In genomic region chr6:124769101-124769765, GRCm38 (mm10) we compare ENCODE assay signal across 8 mouse cellular contexts. TPM values are rescaled to one million over a fixed set of nuclear protein-coding genes. Genes with fewer than 3 reads are reported as not detected.
DNase-seq lines count a peak whose midpoint lies in the region; ATAC-seq and TF ChIP-seq lines count a peak whose summit lies in the region.

Gene Eno2, minus strand, starts transcription at chr6:124769673.

- under 1% methylated on average over 54 of the region's 54 CpGs for WGBS in forebrain, embryonic 14.5 days
- under 1% methylated on average over 51 of the region's 54 CpGs for WGBS in hindbrain, embryonic 15.5 days
- 1% methylated on average over 54 of the region's 54 CpGs for WGBS in limb, embryonic 10.5 days
- 1% methylated on average over 54 of the region's 54 CpGs for whole genome bisulfite sequencing in midbrain, embryonic 15.5 days
- WGBS in thymus, adult 2 months = 1% methylated on average over 54 of the region's 54 CpGs

- H3K4me2 ChIP-seq in forebrain, embryonic 14.5 days (ENCODE audit: low read length) = peak within 1 kb of the TSS; percentile 77
- peak within 1 kb of the TSS; percentile 80 for H3K4me2 ChIP-seq in hindbrain, embryonic 15.5 days
- peak within 1 kb of the TSS; percentile 81 for H3K4me2 ChIP-seq in midbrain, embryonic 15.5 days

- 0 out of 2 replicates have a peak, but pooled peaks have one; percentile 10 for TF ChIP-seq CTCF in thymus, adult 2 months (IDR thresholded peaks at IDR 0.05; ENCODE audit: borderline replicate concordance, control insufficient read depth, extremely low read depth, insufficient read depth, low read length, poor library complexity)

- peak within 1 kb of the TSS; percentile 66 for H3K4me3 ChIP-seq in brown adipose tissue, adult 24 weeks (ENCODE audit: insufficient read depth, low read depth, low read length)
- peak within 1 kb of the TSS; percentile 43 for H3K4me3 ChIP-seq in forebrain, embryonic 14.5 days (ENCODE audit: low read depth, low read length)
- H3K4me3 ChIP-seq in hindbrain, embryonic 15.5 days = peak within 1 kb of the TSS; percentile 62
- H3K4me3 ChIP-seq in limb, embryonic 10.5 days = peak within 1 kb of the TSS; percentile 65
- H3K4me3 ChIP-seq in midbrain, embryonic 15.5 days = peak within 1 kb of the TSS; percentile 47
- H3K4me3 ChIP-seq in thymus, adult 2 months (ENCODE audit: control insufficient read depth, insufficient read depth, low read length) = peak within 1 kb of the TSS; percentile 45

- H3K9me3 ChIP-seq in forebrain, embryonic 14.5 days (replicated peaks; ENCODE audit: control insufficient read depth, low read length) = no peaks in the 10 kb centered on the region
- no peaks in the 10 kb centered on the region for H3K9me3 ChIP-seq in hindbrain, embryonic 15.5 days
- no peaks in the 10 kb centered on the region for H3K9me3 ChIP-seq in limb, embryonic 10.5 days (replicated peaks)
- H3K9me3 ChIP-seq in midbrain, embryonic 15.5 days = no peaks in the 10 kb centered on the region

- H3K27me3 ChIP-seq in forebrain, embryonic 14.5 days (replicated peaks; ENCODE audit: control insufficient read depth, insufficient read depth, low read length) = no peaks in the 10 kb centered on the region
- no peaks in the 10 kb centered on the region for H3K27me3 ChIP-seq in hindbrain, embryonic 15.5 days
- H3K27me3 ChIP-seq in limb, embryonic 10.5 days (ENCODE audit: low read depth, poor library complexity, severe bottlenecking) = peaks cover 69% of the 10 kb centered on the region
- 0 out of 2 replicates have a peak, but pooled peaks cover 2% of the 10 kb centered on the region for H3K27me3 ChIP-seq in midbrain, embryonic 15.5 days (replicated peaks)
- H3K27me3 ChIP-seq in thymus, adult 2 months (ENCODE audit: control insufficient read depth, insufficient read depth, low read length) = no peaks in the 10 kb centered on the region

- H3K9ac ChIP-seq in forebrain, embryonic 14.5 days (ENCODE audit: low read length) = peak within 1 kb of the TSS; percentile 71
- peak within 1 kb of the TSS; percentile 78 for H3K9ac ChIP-seq in hindbrain, embryonic 15.5 days
- peak within 1 kb of the TSS; percentile 60 for H3K9ac ChIP-seq in midbrain, embryonic 15.5 days

- H3K27ac ChIP-seq in brown adipose tissue, adult 24 weeks (replicated peaks; ENCODE audit: low read depth, low read length) = no peak within 1 kb of the TSS
- peak within 1 kb of the TSS; percentile 27; the same call in 1 of the 2 replicates for H3K27ac ChIP-seq in forebrain, embryonic 14.5 days (ENCODE audit: low read depth, low read length)
- H3K27ac ChIP-seq in hindbrain, embryonic 15.5 days (replicated peaks) = peak within 1 kb of the TSS; percentile 81
- H3K27ac ChIP-seq in limb, embryonic 10.5 days = peak within 1 kb of the TSS; percentile 76
- peak within 1 kb of the TSS; percentile 67 for H3K27ac ChIP-seq in midbrain, embryonic 15.5 days
- no peak within 1 kb of the TSS for H3K27ac ChIP-seq in thymus, adult 2 months (ENCODE audit: control insufficient read depth, insufficient read depth, low read length)

- no peaks in the 10 kb centered on the region for H3K4me1 ChIP-seq in brown adipose tissue, adult 24 weeks (ENCODE audit: control insufficient read depth, insufficient read depth, insufficient read length, low read length)
- peaks cover 5% of the 10 kb centered on the region for H3K4me1 ChIP-seq in forebrain, embryonic 14.5 days (ENCODE audit: control insufficient read depth, insufficient read depth, low read length)
- H3K4me1 ChIP-seq in hindbrain, embryonic 15.5 days (replicated peaks) = peaks cover 34% of the 10 kb centered on the region
- H3K4me1 ChIP-seq in limb, embryonic 10.5 days = peaks cover 27% of the 10 kb centered on the region
- peaks cover 27% of the 10 kb centered on the region for H3K4me1 ChIP-seq in midbrain, embryonic 15.5 days
- H3K4me1 ChIP-seq in thymus, adult 2 months (replicated peaks; ENCODE audit: control insufficient read depth, insufficient read depth, low read length) = peaks cover 20% of the 10 kb centered on the region

- no peaks in the 10 kb centered on the region for H3K36me3 ChIP-seq in forebrain, embryonic 14.5 days (ENCODE audit: control insufficient read depth, insufficient read depth, low read length)
- no peaks in the 10 kb centered on the region for H3K36me3 ChIP-seq in hindbrain, embryonic 15.5 days
- H3K36me3 ChIP-seq in limb, embryonic 10.5 days = no peaks in the 10 kb centered on the region
- no peaks in the 10 kb centered on the region for H3K36me3 ChIP-seq in midbrain, embryonic 15.5 days (replicated peaks)
- no peaks in the 10 kb centered on the region for H3K36me3 ChIP-seq in thymus, adult 2 months (ENCODE audit: control insufficient read depth, insufficient read depth, low read length)

- DNase-seq in layer of hippocampus, adult 11-12 months (ENCODE audit: low spot score) = peak; percentile 80
- DNase-seq in layer of hippocampus, adult 9-10 months (ENCODE audit: low spot score) = no peak
- DNase-seq in forebrain, embryonic 14.5 days (ENCODE audit: low spot score) = peak; percentile 76
- DNase-seq in limb, embryonic 10.5 days (ENCODE audit: low spot score) = peak; percentile 75
- DNase-seq in thymus, adult 2 months = peak; percentile 59

- ATAC-seq in forebrain, embryonic 14.5 days = peak; percentile 86
- ATAC-seq in hindbrain, embryonic 15.5 days (ENCODE audit: low FRiP score, low read depth) = peak; percentile 84
- peak; percentile 83 for ATAC-seq in midbrain, embryonic 15.5 days (replicated peaks)

- TF ChIP-seq POLR2A in thymus, adult 2 months (IDR thresholded peaks at IDR 0.05; ENCODE audit: control insufficient read depth, extremely low read depth, insufficient read depth, low read length, poor library complexity) = no peak

RNA-seq across cellular contexts. Expression of gene Eno2, which starts in this region (rescaled TPM):
- 0.63 TPM in 1 of 2 replicates, not detected in the other for polyA plus RNA-seq in brown adipose tissue, adult 24 weeks (2012; ENCODE audit: insufficient read depth, insufficient read length, missing spikeins)
- 34.6 and 49.5 TPM in 2 replicates for polyA plus RNA-seq in forebrain, embryonic 14.5 days (2014; fragmentation: Nextera tagmentation; extraction: Ambion mirVana)
- 141 and 144 TPM in 2 replicates for polyA plus RNA-seq in hindbrain, embryonic 15.5 days (2015; fragmentation: Nextera tagmentation; extraction: Ambion mirVana)
- polyA plus RNA-seq in limb, embryonic 10.5 days (2016; fragmentation: Nextera tagmentation; extraction: Ambion mirVana) = 0.69 and 1.5 TPM in 2 replicates
- polyA plus RNA-seq in midbrain, embryonic 15.5 days (2015; fragmentation: Nextera tagmentation; extraction: Ambion mirVana) = 89.2 and 90.8 TPM in 2 replicates
- 10.2 and 12.9 TPM in 2 replicates for polyA plus RNA-seq in thymus, adult 2 months (2012; rRNA removed)

Comparison
In these comparisons a context has a peak if more than half of its experiments do, and no peak if none do; other contexts are left out.
1. H3K27ac ChIP-seq: peak in forebrain, embryonic 14.5 days (single experiment), hindbrain, embryonic 15.5 days (single experiment), limb, embryonic 10.5 days (single experiment) and midbrain, embryonic 15.5 days (single experiment); none in brown adipose tissue, adult 24 weeks (single experiment) and thymus, adult 2 months (single experiment).
2. Peak in every context shown above with its lines, with median percentiles within 50 percentile points of each other: H3K4me3 ChIP-seq, ATAC-seq, H3K4me2 ChIP-seq and H3K9ac ChIP-seq.